Mouse (Mus musculus) stomach, adult 2 months (tissue): Measurements from ENCODE around the gene Gsap. TPM values are rescaled to one million over a fixed set of nuclear protein-coding genes. Genes with fewer than 3 reads are reported as not detected.

Experiments used
- polyA plus RNA-seq: library from polyadenylated mRNA; depleted of rRNA; stranded (reverse); fragments of >200 nt; gene quantifications from 2 replicates; pipeline ENCODE4 v1.2.3, GENCODE M21; 2012; rRNA removed

Gsap gene
- 0.23 and 0.32 TPM in 2 replicates for polyA plus RNA-seq

DNA sequence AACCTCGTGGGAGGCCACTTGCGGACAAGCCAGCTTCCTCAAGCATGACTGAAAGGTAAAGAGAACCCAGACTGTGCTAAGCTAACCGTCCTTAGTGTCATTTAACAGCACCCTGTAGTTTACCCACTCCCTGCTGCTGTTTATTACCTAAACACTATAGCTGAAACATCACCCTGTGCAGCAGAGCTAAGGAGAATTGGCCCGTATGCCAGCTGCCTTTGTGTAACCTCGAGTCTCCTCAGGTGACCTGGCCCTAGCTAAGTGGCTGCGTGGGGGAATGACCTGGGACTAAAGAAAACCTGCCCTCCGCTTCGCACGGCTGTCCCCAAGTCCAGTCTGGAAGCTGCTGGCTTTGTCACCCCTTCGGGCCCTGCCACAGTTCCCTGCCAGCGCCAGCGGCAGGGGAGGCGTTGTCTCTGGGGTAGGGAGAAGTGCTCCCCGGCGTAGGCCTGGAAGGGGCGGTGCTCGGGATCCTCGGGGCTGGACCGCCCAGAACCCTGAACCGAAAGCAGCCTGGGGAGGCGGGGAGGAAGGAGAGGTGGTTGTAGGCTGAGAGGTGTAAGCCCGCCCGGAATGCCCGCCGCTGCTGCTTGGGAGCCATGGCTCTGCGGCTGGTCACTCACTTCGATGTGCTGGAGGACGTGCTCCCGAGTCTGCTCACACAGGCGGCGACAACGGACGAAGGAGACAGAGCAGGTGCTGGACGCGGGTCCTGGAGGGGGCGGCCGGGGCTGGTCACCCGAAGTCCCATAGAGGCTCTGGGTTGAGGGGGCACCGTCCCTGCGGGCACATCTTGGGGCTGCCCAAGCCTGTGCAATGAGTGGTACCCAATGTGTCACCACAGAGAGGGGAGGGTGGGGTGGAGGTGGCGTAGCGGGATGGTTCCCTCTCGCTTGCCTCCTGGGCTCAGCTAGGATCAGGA lies at the start of gene Gsap:
Gene Gsap (plus strand): TSS at position 492 of the 922 bp plus-strand sequence.

Other genes starting within 250 kb of the Gsap start
- 1.3 and 1.7 TPM in 2 replicates for gene Rsbn1l, start 229.9 kb upstream of the Gsap start, polyA plus RNA-seq
- 5.8 and 7.8 TPM in 2 replicates for gene Ptpn12, start 130.3 kb upstream of the Gsap start, polyA plus RNA-seq
- 6.3 and 7.7 TPM in 2 replicates for gene Fgl2, start 186.4 kb downstream of the Gsap start, polyA plus RNA-seq
- gene Ccdc146, start 238.4 kb downstream of the Gsap start, polyA plus RNA-seq: not detected in 2 replicates
- 0.76 and 0.81 TPM in 2 replicates for gene Fam185a, start 238.7 kb downstream of the Gsap start, polyA plus RNA-seq